Mouse (Mus musculus) T-cell, adult 2 months (primary cell): Measurements from ENCODE around the gene Gsg1l.

ENCODE experiments used
- DNase-seq: peaks from one replicate; pipeline ENCODE4 v3.0.0; 2022; ENCODE audit warnings: low spot score

Gene Gsg1l

GRCm38 (mm10) chr7:126031598-126032364, 50.4 kb downstream of the Gsg1l start:
- no peak for DNase-seq

GRCm38 (mm10) chr7:126027410-126027809, 54.8 kb downstream of the Gsg1l start:
- no peak for DNase-seq

- no peak for DNase-seq
These were observed 55.6 kb downstream of the Gsg1l start for GRCm38 (mm10) chr7:126026600-126026999.

- DNase-seq = no peak
These were observed 62.2 kb downstream of the Gsg1l start for GRCm38 (mm10) chr7:126019966-126020365.

- DNase-seq = no peak
These were observed 62.9 kb downstream of the Gsg1l start for GRCm38 (mm10) chr7:126019321-126019720.

GRCm38 (mm10) chr7:126017455-126017854, 64.8 kb downstream of the Gsg1l start:
- no peak for DNase-seq

- no peak for DNase-seq
These were observed 69.7 kb downstream of the Gsg1l start for GRCm38 (mm10) chr7:126012325-126013021.

GRCm38 (mm10) chr7:126008789-126009148, 73.4 kb downstream of the Gsg1l start:
- DNase-seq = no peak

GRCm38 (mm10) chr7:126008139-126008788, 73.9 kb downstream of the Gsg1l start:
- DNase-seq = no peak

GRCm38 (mm10) chr7:126007132-126007910, 74.9 kb downstream of the Gsg1l start:
- no peak for DNase-seq

- DNase-seq = no peak
These were observed 76.9 kb downstream of the Gsg1l start for GRCm38 (mm10) chr7:126005274-126005673.

- no peak for DNase-seq
These were observed 80.5 kb downstream of the Gsg1l start for GRCm38 (mm10) chr7:126001683-126002082.

- no peak for DNase-seq
These were observed 82.3 kb downstream of the Gsg1l start for GRCm38 (mm10) chr7:125999921-126000320.

GRCm38 (mm10) chr7:125996151-125996550, 86.1 kb downstream of the Gsg1l start:
- no peak for DNase-seq

- no peak for DNase-seq
These were observed 89.8 kb downstream of the Gsg1l start for GRCm38 (mm10) chr7:125992356-125992891.

GRCm38 (mm10) chr7:125991846-125992245, 90.4 kb downstream of the Gsg1l start:
- DNase-seq = no peak

GRCm38 (mm10) chr7:125989969-125990368, 92.2 kb downstream of the Gsg1l start:
- DNase-seq = no peak

- DNase-seq = no peak
These were observed 92.7 kb downstream of the Gsg1l start for GRCm38 (mm10) chr7:125989489-125989888.

GRCm38 (mm10) chr7:125988326-125988725, 93.9 kb downstream of the Gsg1l start:
- no peak for DNase-seq

- DNase-seq = no peak
These were observed 95.1 kb downstream of the Gsg1l start for GRCm38 (mm10) chr7:125987117-125987516.

- DNase-seq = no peak
These were observed 96.6 kb downstream of the Gsg1l start for GRCm38 (mm10) chr7:125985565-125985964.
